Mouse (Mus musculus) midbrain, embryonic 11.5 days (tissue): ENCODE measurements around the gene Snf8. TPM values are rescaled to one million over a fixed set of nuclear protein-coding genes. Genes with fewer than 3 reads are reported as not detected.

Source experiments
- ATAC-seq: fragments of 200-750 bp; cut with Nextera tagmentation; 2 replicates; pipeline ENCODE4 v1.8.0; 2017; ENCODE audit warnings: moderate TSS enrichment, moderate library complexity; ENCODE audit not compliant: low FRiP score
- DNase-seq: peaks from one replicate; pipeline ENCODE4 v3.0.0; 2015; ENCODE audit warnings: low spot score; ENCODE audit errors: missing footprints
- H3K27ac ChIP-seq: fragments of 300-500 bp; sonication (generic); 2 replicates; pipeline ENCODE4 v1.5.1; 2014; ENCODE audit warnings: low read depth, low read length
- H3K27me3 ChIP-seq: fragments of 300-500 bp; sonication (generic); 2 replicates; pipeline ENCODE4 v1.6.1; 2014; ENCODE audit warnings: mild to moderate bottlenecking, low read length, moderate library complexity, mixed read lengths; ENCODE audit not compliant: control insufficient read depth, insufficient read depth
- H3K36me3 ChIP-seq: fragments of 300-500 bp; sonication (generic); 2 replicates; pipeline ENCODE4 v1.6.1; 2014; ENCODE audit warnings: mild to moderate bottlenecking, low read length, moderate library complexity, mixed read lengths; ENCODE audit not compliant: control insufficient read depth, insufficient read depth
- H3K4me1 ChIP-seq: fragments of 300-500 bp; sonication (generic); 2 replicates; pipeline ENCODE4 v1.6.1; 2014; ENCODE audit warnings: low read length; ENCODE audit not compliant: control insufficient read depth, insufficient read depth
- H3K4me2 ChIP-seq: fragments of 300-500 bp; sonication (generic); 2 replicates; pipeline ENCODE4 v1.6.1; 2014; ENCODE audit warnings: mild to moderate bottlenecking, moderate library complexity
- H3K4me3 ChIP-seq: fragments of 300-500 bp; sonication (generic); 2 replicates; pipeline ENCODE4 v1.5.1; 2014; ENCODE audit warnings: low read depth, low read length
- H3K9ac ChIP-seq: fragments of 300-500 bp; sonication (generic); 2 replicates; pipeline ENCODE4 v1.6.1; 2014; ENCODE audit warnings: low read length
- H3K9me3 ChIP-seq: fragments of 300-500 bp; sonication (generic); 2 replicates; pipeline ENCODE4 v1.6.1; 2016; ENCODE audit warnings: low read length; ENCODE audit not compliant: control insufficient read depth
- WGBS: fragments of 180-500 bp; shearing (Covaris S2); extraction: QIAGEN DNeasy Blood & Tissue Kit; methylation state at CpG from one replicate; pipeline ENCODE4 v1.1.7; 2014; 5-methylcytosine and 5-hydroxymethylcytosine counted together
- polyA plus RNA-seq: library from polyadenylated mRNA; unstranded; fragments of >200 nt; fragmentation: Nextera tagmentation; extraction: Ambion mirVana; gene quantifications from 2 replicates; pipeline ENCODE4 v1.2.1, GENCODE M21; 2014

Snf8 gene
- polyA plus RNA-seq, 1 experiment from 2014 or later, result 43.0 TPM

DNA sequence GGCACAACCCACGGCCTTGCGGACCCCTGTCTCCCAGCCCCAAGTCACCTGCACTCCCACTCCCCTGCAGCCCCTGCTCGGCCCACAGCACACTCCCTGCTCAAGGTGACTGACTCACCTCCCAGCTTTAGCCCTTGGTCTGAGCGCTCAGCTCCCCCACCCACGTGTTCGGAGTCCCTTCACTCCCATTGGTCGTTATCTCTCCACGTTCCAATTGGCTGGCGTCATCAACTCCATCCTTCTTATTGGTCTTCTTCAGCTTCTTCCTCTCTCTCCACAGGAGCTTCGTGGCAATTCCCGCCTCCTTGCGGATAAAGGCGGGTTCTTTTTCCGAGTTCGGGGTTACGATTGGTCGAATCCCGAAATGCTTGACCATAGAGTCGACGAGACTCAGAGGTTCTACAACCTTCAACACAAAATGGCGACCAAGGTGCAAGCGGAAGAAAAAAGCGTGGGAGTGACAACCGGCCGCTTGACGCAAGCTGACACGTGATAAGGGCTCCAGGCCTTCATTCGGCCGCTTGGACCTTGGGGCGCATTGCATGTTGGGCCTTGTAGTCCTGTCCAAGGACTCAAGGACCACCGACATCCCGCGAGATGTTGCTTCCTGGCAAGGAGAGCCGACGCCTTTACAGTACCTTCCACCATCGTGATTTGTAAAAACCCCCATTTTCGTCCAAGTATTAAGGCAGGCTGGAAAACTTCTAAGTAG, 41.0 kb downstream of the Snf8 start, which contains the start of gene Atp5g1:
Gene Atp5g1 (minus strand): TSS at position 162 of the 712 bp plus-strand sequence.
- peaks cover 9% of the 10 kb centered on the region for H3K4me1 ChIP-seq
- no peaks in the 10 kb centered on the region for H3K36me3 ChIP-seq
- peak within 1 kb of the TSS; percentile 48; the same call in 1 of the 2 replicates for H3K27ac ChIP-seq
- H3K9me3 ChIP-seq, result no peaks in the 10 kb centered on the region
- H3K27me3 ChIP-seq, result no peaks in the 10 kb centered on the region
- ATAC-seq (peak; percentile 98), DNase-seq (peak; percentile 100)
- H3K4me3 ChIP-seq, result peak within 1 kb of the TSS; percentile 79
- under 1% methylated on average over 35 of the region's 37 CpGs for WGBS
- peak within 1 kb of the TSS; percentile 84 for H3K9ac ChIP-seq
- peak within 1 kb of the TSS; percentile 93 for H3K4me2 ChIP-seq

DNA sequence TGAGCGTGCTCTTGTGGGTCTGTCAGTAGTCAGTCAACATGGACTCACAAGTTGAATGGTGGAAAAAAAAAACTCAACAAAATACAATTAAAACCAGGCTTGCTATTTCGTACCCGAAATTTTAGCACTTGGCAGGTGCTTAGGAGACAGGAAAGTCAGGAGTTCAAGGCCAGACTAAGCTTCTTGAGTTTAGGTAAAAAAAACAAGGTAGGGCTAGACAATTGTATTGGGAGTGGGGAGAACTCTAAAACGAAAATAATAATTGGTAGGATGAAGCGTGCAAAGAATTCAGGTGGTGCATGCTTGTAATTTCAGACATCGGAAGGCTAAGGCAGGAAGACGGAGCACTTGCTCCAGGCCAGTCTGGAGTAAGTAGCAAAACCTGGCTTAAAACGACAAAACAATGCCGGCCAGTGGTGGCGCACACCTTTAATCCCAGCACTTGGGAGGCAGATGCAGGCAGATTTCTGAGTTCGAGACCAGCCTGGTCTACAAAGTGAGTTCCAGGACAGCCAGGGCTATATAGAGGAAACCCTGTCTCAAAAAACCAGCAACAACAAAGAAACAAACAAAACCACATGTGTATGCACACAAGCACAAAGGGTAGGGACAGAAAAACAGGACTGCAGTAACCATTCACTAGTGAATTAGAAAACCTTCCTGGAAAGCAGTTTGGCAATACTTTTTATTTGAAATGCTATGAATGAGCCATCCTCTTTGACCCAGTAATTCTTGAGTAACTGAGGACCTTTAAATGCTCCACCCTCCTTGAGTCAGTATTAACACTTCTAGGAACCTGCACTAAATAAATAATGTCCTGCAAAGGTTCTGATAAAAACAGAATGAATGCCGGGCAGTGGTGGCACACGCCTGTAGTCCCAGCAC, 41.8 kb downstream of the Snf8 start:
- Histone ChIP-seq H3K9me3 (no peaks in the 10 kb centered on the region), H3K27me3 (no peaks in the 10 kb centered on the region), H3K27ac (no peak overlapping the region), H3K9ac (peak overlapping the region; percentile 56), H3K4me2 (peak overlapping the region; percentile 47), H3K4me3 (peak overlapping the region; percentile 79), H3K36me3 (no peaks in the 10 kb centered on the region), H3K4me1 (peaks cover 9% of the 10 kb centered on the region)
- no peak for ATAC-seq
- DNase-seq, result peak; percentile 81
- WGBS, result 65% methylated on average over 13 of the region's 13 CpGs

DNA sequence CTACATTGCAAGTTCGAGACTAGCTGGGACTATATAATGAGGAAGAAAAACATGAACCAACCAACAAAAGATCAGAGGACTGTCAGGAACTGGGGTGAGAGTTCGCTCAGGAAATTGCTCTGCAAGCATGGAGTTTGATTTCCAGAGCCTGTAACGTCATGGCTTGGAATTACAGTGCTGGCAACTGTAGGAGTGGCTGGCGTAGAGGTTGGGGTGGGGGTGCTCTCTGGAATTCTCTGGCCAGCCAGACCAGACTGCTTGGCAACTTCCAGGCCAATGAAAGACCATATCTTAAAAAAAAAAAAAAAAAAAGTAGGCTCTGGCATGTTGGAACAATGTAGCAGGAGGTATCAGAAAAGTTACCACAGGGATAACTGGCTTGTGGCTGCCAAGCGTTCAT, 46.1 kb downstream of the Snf8 start:
- no peak overlapping the region for H3K9ac ChIP-seq
- H3K36me3 ChIP-seq, result no peaks in the 10 kb centered on the region
- no peak overlapping the region for H3K27ac ChIP-seq
- no peaks in the 10 kb centered on the region for H3K9me3 ChIP-seq
- ATAC-seq (no peak), DNase-seq (no peak)
- no peak overlapping the region for H3K4me2 ChIP-seq
- WGBS, result 87% methylated on average over 5 of the region's 5 CpGs
- no peaks in the 10 kb centered on the region for H3K4me1 ChIP-seq
- H3K4me3 ChIP-seq, result no peak overlapping the region
- no peaks in the 10 kb centered on the region for H3K27me3 ChIP-seq

DNA sequence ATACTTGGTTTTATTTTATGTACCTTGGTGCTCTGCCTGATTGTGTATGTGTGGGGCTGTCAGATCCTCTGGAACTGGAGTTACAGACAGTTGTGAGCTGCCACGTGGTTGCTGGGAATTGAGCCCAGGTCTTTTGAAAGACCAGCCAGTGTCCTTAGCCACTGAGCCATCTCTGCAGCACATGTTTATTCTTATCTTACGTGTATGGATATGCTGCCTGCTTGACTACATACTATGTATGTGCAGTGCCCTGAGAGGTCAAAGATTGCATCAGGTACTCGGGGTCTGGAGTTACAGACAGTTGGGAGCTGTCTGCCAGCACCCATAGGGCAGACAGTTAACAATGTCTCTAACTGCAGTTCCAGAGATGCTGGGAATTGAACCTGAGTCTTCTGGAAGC, 48.0 kb downstream of the Snf8 start:
- Histone ChIP-seq H3K27ac (no peak overlapping the region), H3K9me3 (no peaks in the 10 kb centered on the region), H3K27me3 (no peaks in the 10 kb centered on the region), H3K36me3 (no peaks in the 10 kb centered on the region), H3K4me1 (no peaks in the 10 kb centered on the region), H3K9ac (no peak overlapping the region), H3K4me3 (no peak overlapping the region), H3K4me2 (no peak overlapping the region)
- peak; percentile 41 for DNase-seq
- no peak for ATAC-seq
- WGBS, result 79% methylated on average over 3 of the region's 3 CpGs

DNA sequence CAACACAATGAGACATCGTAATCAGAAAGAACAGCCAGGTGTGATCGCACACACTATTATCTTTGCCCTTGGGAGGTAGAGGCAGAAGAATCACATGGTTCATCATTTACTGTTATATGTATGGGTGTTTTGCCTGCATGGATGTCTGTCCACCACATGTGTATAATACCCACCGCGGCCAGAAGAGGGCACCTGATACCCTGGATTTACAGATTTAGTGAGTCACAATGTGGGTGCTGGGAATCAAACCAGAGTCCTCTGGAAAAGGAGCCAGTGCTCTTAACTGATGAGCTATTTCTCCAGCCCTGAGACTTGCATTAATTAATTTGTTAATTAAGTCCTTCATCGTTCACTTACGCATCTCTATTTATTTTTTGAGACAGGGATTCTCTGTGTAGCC, 53.3 kb downstream of the Snf8 start:
- WGBS, result 86% methylated on average over 6 of the region's 6 CpGs
- Histone ChIP-seq H3K9me3 (no peaks in the 10 kb centered on the region; the same call in 1 of the 2 replicates), H3K9ac (no peak overlapping the region), H3K4me1 (no peaks in the 10 kb centered on the region), H3K4me3 (no peak overlapping the region), H3K27me3 (no peaks in the 10 kb centered on the region), H3K4me2 (no peak overlapping the region), H3K36me3 (no peaks in the 10 kb centered on the region), H3K27ac (no peak overlapping the region)
- ATAC-seq, result no peak
- DNase-seq, result peak; percentile 80

DNA sequence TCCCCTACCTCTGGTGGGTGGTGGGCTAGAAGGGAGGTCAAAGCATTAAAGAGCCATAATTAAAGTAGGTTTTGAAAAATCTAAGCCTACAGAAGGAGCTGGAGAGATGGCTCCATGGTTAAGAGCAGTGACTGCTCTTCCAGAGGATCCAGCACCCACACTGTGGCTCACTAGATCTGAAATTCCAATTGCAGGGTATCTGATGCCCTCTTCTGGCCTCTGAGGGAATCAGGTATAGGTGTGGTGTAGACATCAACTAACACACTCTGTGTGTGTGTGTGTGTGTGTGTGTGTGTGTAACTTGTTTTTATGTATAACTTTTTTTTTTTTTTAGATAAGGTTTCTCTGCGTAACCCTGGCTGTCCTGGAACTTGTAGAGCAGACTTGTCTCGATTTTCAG, 56.4 kb downstream of the Snf8 start:
- H3K4me3 ChIP-seq, result no peak overlapping the region
- DNase-seq (peak; percentile 37), ATAC-seq (no peak)
- H3K9me3 ChIP-seq, result no peaks in the 10 kb centered on the region; the same call in 1 of the 2 replicates
- no peak overlapping the region for H3K27ac ChIP-seq
- H3K4me1 ChIP-seq, result no peaks in the 10 kb centered on the region
- H3K9ac ChIP-seq, result no peak overlapping the region
- no peaks in the 10 kb centered on the region for H3K27me3 ChIP-seq
- H3K4me2 ChIP-seq, result no peak overlapping the region
- no peaks in the 10 kb centered on the region for H3K36me3 ChIP-seq
- WGBS, result 67% methylated on average over 2 of the region's 2 CpGs

DNA sequence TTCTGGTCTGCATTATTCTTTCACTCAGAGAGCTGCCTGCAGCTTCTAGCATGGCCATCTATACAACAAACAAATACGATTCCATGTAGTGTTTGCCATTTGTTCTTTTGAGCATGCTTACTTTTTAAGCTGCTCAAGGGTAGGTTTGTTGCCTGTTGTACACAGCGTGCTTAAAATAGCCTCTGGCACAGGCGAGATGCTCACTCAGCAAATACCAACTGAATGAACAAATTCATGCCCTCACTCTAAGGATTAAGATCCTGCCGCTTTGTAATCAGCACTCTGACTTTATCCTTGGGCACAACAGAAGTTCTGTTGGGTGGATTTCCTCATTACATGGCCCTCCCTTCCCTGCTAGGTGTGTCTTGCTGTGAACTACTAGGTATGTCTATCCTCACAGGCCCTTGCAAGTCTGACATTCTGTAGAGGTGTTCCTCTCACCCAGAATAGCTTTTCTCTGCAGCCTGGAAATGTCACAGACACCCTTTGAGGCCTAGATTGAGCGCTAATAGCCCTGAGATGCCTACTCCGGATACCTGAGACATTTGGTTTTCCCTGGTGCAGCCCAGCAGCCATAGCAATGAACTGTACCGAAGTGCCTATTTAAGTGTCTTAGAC, 58.1 kb downstream of the Snf8 start:
- Histone ChIP-seq H3K9me3 (no peaks in the 10 kb centered on the region; the same call in 1 of the 2 replicates), H3K27me3 (no peaks in the 10 kb centered on the region), H3K36me3 (no peaks in the 10 kb centered on the region), H3K4me2 (no peak overlapping the region), H3K4me3 (no peak overlapping the region), H3K27ac (no peak overlapping the region), H3K9ac (no peak overlapping the region), H3K4me1 (no peaks in the 10 kb centered on the region)
- WGBS, result 46% methylated on average over 7 of the region's 7 CpGs
- peak; percentile 84 for DNase-seq
- no peak for ATAC-seq

DNA sequence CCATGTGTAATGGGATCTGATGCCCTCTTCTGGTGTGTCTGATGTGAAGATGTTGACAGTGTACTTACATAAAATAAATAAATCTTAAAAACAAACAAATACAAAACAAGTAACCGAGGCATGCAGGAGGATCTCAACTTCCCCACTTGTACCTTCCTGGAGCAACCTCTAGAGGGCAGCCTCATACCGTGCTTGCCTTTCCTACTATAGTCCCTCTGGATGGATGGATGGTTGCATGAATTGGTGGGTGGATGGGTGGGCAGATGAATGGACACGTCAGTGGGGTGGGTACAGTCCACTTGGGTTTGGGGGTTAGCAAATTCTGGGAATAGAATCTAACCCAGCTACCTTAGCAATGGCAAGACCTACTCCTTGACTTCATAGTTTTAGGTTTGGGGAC, 58.7 kb downstream of the Snf8 start:
- no peak overlapping the region for H3K4me2 ChIP-seq
- H3K9ac ChIP-seq, result no peak overlapping the region
- no peak overlapping the region for H3K27ac ChIP-seq
- no peaks in the 10 kb centered on the region for H3K9me3 ChIP-seq
- ATAC-seq (no peak), DNase-seq (peak; percentile 89)
- H3K27me3 ChIP-seq, result no peaks in the 10 kb centered on the region
- no peaks in the 10 kb centered on the region for H3K36me3 ChIP-seq
- no peak overlapping the region for H3K4me3 ChIP-seq
- H3K4me1 ChIP-seq, result no peaks in the 10 kb centered on the region
- WGBS, result 12% methylated on average over 3 of the region's 3 CpGs
